Mouse (Mus musculus): ENCODE data around the gene Perp. TPM values are rescaled to one million over a fixed set of nuclear protein-coding genes. Genes with fewer than 3 reads are reported as not detected.

Gene Perp
- polyA plus RNA-seq, 1 experiment from 2014 or later: 10.7 TPM

DNA sequence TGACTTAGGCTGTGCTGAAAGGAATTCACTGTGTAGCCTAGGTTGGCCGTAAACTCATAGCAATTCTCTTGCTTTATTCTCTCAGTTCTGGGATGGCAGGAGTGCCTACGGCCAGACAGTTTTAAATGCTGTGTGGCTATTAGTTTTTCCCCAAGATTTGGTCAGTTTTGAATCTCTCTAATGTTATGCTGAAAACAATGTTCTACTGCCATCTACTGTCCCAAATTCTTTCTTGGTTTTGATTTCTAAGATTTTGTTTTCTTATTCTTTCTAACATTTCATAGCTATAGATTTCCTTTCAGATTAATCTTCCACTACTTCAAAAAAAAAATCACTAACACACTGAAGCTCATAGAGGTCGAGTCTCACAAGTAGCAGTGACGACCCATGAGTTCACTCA, 4.1 kb upstream of the Perp start:
- Histone ChIP-seq H3K9me3 (replicated peaks) (no peaks in the 10 kb centered on the region), H3K27ac (no peak overlapping the region), H3K36me3 (no peaks in the 10 kb centered on the region), H3K27me3 (peaks cover 20% of the 10 kb centered on the region), H3K9ac (no peak overlapping the region), H3K4me1 (replicated peaks) (peaks cover 11% of the 10 kb centered on the region; the same call in 1 of the 2 replicates), H3K4me3 (replicated peaks) (no peak overlapping the region), H3K4me2 (no peak overlapping the region)
- DNase-seq (no peak), ATAC-seq (ENCODE audit: low read depth) (no peak)
- WGBS (ENCODE audit: insufficient replicate concordance): 56% methylated on average over 4 of the region's 4 CpGs

DNA sequence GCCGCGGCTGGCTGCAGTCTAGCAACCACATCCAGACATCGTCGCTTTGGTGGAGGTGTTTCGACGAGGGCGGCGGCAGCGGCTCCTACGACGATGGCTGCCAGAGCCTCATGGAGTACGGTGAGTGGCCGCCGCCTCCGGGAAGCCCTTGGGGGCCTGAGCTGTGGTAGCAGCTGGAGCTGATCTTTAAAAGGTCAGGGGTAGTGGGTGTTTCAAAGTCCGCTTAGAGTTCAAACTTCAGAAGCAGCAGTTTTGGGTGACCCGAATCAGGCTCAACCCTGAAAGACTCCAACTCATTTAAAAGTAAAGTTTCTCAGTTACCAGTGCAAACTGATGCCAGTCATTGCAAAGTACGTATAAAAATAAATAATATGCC, 455 bp downstream of the Perp start:
- Histone ChIP-seq H3K4me2 (peak overlapping the region; percentile 78), H3K9ac (peak overlapping the region; percentile 58), H3K27me3 (peaks cover 35% of the 10 kb centered on the region), H3K36me3 (no peaks in the 10 kb centered on the region), H3K27ac (no peak overlapping the region; the same call in 1 of the 2 replicates), H3K4me3 (replicated peaks) (peak overlapping the region; percentile 60), H3K4me1 (replicated peaks) (peaks cover 16% of the 10 kb centered on the region; the same call in 1 of the 2 replicates), H3K9me3 (replicated peaks) (no peaks in the 10 kb centered on the region)
- 5% methylated on average over 18 of the region's 18 CpGs for WGBS (ENCODE audit: insufficient replicate concordance)
- DNase-seq (no peak), ATAC-seq (ENCODE audit: low read depth) (0 out of 2 replicates have a peak, but pooled peaks have one; percentile 5)

DNA sequence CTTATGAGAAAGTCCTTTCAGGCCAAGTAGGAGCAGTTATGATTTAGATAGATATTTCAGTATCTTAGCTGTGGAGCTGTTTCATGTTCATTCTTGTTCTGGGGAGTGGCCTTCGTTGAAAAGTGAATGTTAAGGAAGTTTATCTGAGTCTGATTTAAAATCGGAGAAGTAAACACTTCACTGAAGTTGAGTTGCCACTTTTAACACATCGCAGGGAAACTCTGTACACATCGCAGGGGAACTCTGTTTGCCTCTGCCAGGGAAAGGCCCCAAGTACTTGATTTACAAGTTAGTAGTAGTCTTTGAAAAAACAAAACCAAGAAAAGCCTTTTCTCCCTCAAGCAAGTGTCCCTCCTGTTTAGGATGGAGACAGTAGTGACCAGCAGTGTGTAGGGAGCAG, 891 bp downstream of the Perp start:
- H3K36me3 ChIP-seq: no peaks in the 10 kb centered on the region
- DNase-seq (no peak), ATAC-seq (ENCODE audit: low read depth) (no peak)
- WGBS (ENCODE audit: insufficient replicate concordance): 27% methylated on average over 4 of the region's 4 CpGs
- peaks cover 16% of the 10 kb centered on the region; the same call in 1 of the 2 replicates for H3K4me1 ChIP-seq (replicated peaks)
- peak overlapping the region; percentile 78; the same call in 1 of the 2 replicates for H3K4me2 ChIP-seq
- H3K4me3 ChIP-seq (replicated peaks): peak overlapping the region; percentile 3; the same call in 1 of the 2 replicates
- H3K9me3 ChIP-seq (replicated peaks): no peaks in the 10 kb centered on the region
- no peak overlapping the region for H3K27ac ChIP-seq
- peaks cover 35% of the 10 kb centered on the region for H3K27me3 ChIP-seq
- H3K9ac ChIP-seq: no peak overlapping the region

DNA sequence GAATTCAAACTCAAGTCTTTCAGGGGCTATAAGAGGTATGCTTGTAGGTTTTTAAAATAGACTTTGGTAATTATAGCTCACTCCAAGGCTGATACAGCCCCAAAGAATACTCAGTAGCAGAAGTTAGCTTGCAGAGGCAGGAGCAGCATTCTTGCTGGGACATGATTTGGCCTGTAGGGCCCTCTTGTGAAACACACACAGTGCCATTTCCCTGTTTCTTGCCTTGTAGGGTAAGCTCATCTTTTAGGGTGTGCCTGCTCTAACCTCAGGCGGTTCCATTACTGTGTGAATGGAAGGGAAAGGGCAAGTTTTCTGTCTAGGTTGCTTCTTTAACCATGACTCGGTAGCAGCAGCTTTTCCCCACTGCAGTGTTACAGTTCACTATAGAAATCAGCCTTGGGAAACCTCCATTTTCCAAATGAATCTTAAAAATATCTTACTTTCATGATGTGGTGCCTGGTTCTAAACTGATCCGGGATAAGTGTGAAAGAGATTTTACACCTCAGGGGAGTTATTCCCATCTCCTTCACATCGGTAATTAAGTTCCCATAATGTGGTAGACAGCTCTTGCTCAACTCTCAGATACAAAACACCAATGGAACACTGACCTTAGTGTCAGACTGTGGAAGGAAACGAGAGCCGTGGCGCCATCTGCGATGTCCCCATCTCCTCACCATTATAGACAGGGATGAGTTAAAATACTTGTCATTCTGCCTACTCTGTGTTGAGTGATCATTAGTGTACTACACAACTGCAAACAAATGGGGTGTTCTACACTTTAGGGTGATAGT, 1.8 kb downstream of the Perp start:
- Histone ChIP-seq H3K9ac (no peak overlapping the region), H3K36me3 (no peaks in the 10 kb centered on the region), H3K27me3 (peaks cover 35% of the 10 kb centered on the region), H3K4me1 (replicated peaks) (peaks cover 16% of the 10 kb centered on the region; the same call in 1 of the 2 replicates), H3K4me2 (no peak overlapping the region), H3K27ac (no peak overlapping the region), H3K9me3 (replicated peaks) (no peaks in the 10 kb centered on the region), H3K4me3 (replicated peaks) (no peak overlapping the region)
- no peak for DNase-seq
- WGBS (ENCODE audit: insufficient replicate concordance): 49% methylated on average over 8 of the region's 8 CpGs
- ATAC-seq (ENCODE audit: low read depth): no peak

DNA sequence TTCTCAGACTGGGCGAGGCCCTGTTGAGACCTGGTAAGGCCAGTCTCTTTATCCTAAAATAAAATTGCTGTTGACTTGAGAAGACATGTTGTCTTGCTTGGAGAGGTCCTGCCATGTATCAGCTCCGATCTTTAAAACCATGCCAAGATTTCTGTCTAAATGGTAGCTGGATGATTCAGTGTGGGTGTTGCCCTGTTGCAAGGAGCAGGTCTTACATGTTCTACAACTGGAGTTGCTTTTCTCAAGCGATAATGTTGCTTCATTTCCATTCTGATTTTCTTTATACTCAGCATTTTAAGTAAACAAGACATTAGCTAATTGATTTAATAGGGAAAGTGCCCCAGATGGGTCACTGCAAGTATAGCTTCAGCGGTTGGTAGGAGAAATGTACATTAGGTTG, 5.4 kb downstream of the Perp start:
- no peak for ATAC-seq (ENCODE audit: low read depth)

DNA sequence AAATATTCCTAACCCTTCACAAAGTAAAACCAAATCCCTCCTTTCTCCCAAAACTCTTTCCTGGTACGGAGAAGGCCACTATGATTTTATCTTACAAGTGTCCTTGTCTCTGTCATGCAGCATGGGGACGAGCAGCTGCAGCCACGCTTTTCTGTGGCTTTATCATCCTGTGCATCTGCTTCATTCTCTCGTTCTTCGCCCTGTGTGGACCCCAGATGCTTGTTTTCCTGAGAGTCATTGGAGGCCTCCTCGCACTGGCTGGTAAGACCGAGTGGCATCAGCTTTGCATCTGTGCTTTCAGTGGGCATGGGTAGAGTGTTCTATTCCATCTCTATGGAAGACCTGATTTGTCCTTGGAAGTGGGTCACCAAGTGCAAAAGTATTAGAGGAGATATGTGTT, 8.6 kb downstream of the Perp start:
- no peaks in the 10 kb centered on the region for H3K9me3 ChIP-seq (replicated peaks)
- 20% methylated on average over 7 of the region's 7 CpGs for WGBS (ENCODE audit: insufficient replicate concordance)
- ATAC-seq (ENCODE audit: low read depth) (peak; percentile 74), DNase-seq (no peak)
- H3K4me3 ChIP-seq (replicated peaks): no peak overlapping the region
- H3K36me3 ChIP-seq: no peaks in the 10 kb centered on the region
- H3K9ac ChIP-seq: no peak overlapping the region
- H3K4me2 ChIP-seq: no peak overlapping the region
- H3K27ac ChIP-seq: no peak overlapping the region
- H3K4me1 ChIP-seq (replicated peaks): peaks cover 19% of the 10 kb centered on the region
- H3K27me3 ChIP-seq: no peaks in the 10 kb centered on the region

More for the DNA sequence above, 5.4 kb downstream of the Perp start:
- H3K4me2 ChIP-seq: no peak overlapping the region
- H3K27ac ChIP-seq: no peak overlapping the region
- peaks cover 20% of the 10 kb centered on the region for H3K27me3 ChIP-seq
- H3K4me3 ChIP-seq (replicated peaks): no peak overlapping the region
- H3K9me3 ChIP-seq (replicated peaks): no peaks in the 10 kb centered on the region
- no peak overlapping the region for H3K9ac ChIP-seq
- peaks cover 18% of the 10 kb centered on the region for H3K4me1 ChIP-seq (replicated peaks)
- DNase-seq: no peak
- no peaks in the 10 kb centered on the region for H3K36me3 ChIP-seq
- 73% methylated on average over 4 of the region's 4 CpGs for whole genome bisulfite sequencing (ENCODE audit: insufficient replicate concordance)

DNA sequence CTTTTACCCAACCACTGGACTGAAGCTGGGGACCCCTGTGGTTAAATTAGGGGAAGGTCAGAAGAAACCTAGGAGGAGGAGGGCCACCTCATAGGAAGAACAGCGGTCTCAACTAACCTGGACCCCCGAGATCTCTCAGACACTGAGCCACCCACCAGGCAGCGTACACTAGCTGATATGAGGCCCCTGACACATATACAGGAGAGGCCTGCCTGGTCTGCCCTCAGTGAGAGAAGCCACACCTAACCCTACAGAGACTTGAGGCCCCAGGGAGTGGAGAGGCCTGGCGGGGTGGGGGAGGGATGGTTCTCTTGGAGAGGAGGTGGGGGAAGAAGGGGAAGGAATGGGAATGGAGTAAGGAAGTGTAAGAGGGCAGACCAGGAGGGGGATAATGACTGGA, 12.4 kb downstream of the Perp start:
- Histone ChIP-seq H3K4me2 (no peak overlapping the region), H3K27me3 (no peaks in the 10 kb centered on the region), H3K27ac (no peak overlapping the region), H3K9ac (no peak overlapping the region), H3K9me3 (replicated peaks) (no peaks in the 10 kb centered on the region), H3K36me3 (no peaks in the 10 kb centered on the region), H3K4me1 (replicated peaks) (peaks cover 24% of the 10 kb centered on the region), H3K4me3 (replicated peaks) (no peak overlapping the region)
- peak; percentile 80 for ATAC-seq (ENCODE audit: low read depth)
- WGBS (ENCODE audit: insufficient replicate concordance): 25% methylated on average over 4 of the region's 4 CpGs
- DNase-seq: no peak

DNA sequence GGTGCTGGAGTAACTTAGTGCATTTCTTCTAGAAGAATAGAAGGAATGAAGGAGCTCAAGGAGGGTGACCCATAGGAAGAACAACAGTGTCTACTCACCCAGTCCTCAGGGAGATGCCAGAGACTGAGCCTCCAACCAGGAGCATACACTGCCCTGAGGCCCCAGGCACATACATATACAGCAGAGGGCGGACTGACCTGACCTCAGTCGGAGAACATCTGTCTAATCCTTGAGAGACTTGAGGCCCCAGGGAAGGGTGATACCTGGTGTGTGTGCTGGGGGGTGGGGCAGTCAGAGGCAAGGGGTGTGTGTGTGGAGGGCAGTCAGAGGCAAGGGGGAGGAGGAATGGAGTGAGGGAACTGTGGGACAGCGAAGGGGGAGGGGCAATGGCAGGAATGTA, 14.8 kb downstream of the Perp start:
- ATAC-seq (ENCODE audit: low read depth) (peak; percentile 54), DNase-seq (no peak)
- H3K9ac ChIP-seq: no peak overlapping the region
- no peaks in the 10 kb centered on the region for H3K36me3 ChIP-seq
- peaks cover 15% of the 10 kb centered on the region for H3K4me1 ChIP-seq (replicated peaks)
- H3K4me3 ChIP-seq (replicated peaks): no peak overlapping the region
- H3K27me3 ChIP-seq: no peaks in the 10 kb centered on the region
- H3K9me3 ChIP-seq (replicated peaks): no peaks in the 10 kb centered on the region
- no peak overlapping the region for H3K4me2 ChIP-seq
- H3K27ac ChIP-seq: no peak overlapping the region
- 55% methylated on average over 3 of the region's 3 CpGs for WGBS (ENCODE audit: insufficient replicate concordance)

DNA sequence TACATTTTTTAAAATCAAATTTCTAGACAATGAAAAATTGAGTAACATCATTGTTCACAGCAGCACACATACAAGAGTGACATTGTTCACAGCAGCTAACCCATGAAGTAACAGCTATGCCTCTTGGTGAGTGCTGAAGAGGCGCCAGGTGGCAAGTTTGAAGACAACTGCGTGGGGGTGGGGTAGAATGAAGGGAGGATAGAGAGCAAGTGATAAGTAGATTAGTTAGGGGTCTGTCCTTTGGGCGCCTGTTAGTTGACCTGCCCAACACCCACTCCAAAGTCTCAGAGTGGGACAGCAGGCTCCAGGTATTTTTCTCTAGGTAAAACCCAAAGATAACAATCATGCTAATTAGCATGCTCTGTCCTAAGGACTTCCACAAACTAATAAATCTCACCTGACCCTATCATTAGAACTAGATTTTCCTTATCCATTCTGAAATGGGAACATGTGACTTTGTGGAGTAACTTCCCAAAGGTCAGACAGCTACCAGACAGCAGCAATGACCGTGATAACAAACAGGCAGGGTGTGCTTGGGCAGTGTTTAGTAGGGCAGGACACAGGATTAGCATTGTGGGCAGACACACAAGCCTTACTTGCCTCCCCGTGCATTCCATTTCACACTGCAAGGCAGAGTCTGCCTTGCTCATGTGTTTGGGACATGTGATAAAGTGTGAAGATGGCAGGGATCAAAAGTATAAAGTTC, 15.5 kb downstream of the Perp start:
- ATAC-seq (ENCODE audit: low read depth): no peak
- H3K27ac ChIP-seq: no peak overlapping the region

DNA sequence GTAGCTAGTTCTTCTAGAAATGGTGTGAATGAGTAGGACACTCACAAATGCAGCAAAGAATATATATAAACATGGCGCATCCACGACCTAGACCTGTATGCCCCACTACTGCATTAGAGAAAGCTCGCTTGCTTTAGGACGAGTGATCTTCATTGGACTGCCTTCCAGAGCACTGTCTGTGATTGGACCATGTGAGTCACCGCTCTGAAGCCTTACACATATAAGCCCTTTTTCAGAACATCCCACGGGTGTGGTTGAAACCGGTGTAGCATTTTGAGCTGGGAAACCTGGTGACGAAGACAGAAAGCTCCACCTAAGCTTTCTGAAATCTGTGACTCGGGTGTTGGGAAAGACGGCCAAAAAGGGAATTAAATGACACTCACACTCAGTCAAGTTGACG, 16.0 kb downstream of the Perp start:
- no peak overlapping the region for H3K4me3 ChIP-seq (replicated peaks)
- no peak overlapping the region for H3K27ac ChIP-seq
- DNase-seq: no peak
- H3K4me2 ChIP-seq: no peak overlapping the region
- H3K9ac ChIP-seq: no peak overlapping the region
- no peaks in the 10 kb centered on the region for H3K36me3 ChIP-seq
- no peaks in the 10 kb centered on the region for H3K9me3 ChIP-seq (replicated peaks)
- 66% methylated on average over 11 of the region's 11 CpGs for WGBS (ENCODE audit: insufficient replicate concordance)
- H3K4me1 ChIP-seq (replicated peaks): peaks cover 17% of the 10 kb centered on the region
- no peaks in the 10 kb centered on the region for H3K27me3 ChIP-seq
- ATAC-seq (ENCODE audit: low read depth): no peak

More for the DNA sequence above, 15.5 kb downstream of the Perp start:
- DNase-seq: no peak
- Histone ChIP-seq H3K27me3 (no peaks in the 10 kb centered on the region), H3K9me3 (replicated peaks) (no peaks in the 10 kb centered on the region), H3K4me1 (replicated peaks) (peaks cover 17% of the 10 kb centered on the region), H3K9ac (no peak overlapping the region), H3K4me2 (no peak overlapping the region), H3K36me3 (no peaks in the 10 kb centered on the region), H3K4me3 (replicated peaks) (no peak overlapping the region)
- WGBS (ENCODE audit: insufficient replicate concordance): 36% methylated on average over 5 of the region's 5 CpGs

DNA sequence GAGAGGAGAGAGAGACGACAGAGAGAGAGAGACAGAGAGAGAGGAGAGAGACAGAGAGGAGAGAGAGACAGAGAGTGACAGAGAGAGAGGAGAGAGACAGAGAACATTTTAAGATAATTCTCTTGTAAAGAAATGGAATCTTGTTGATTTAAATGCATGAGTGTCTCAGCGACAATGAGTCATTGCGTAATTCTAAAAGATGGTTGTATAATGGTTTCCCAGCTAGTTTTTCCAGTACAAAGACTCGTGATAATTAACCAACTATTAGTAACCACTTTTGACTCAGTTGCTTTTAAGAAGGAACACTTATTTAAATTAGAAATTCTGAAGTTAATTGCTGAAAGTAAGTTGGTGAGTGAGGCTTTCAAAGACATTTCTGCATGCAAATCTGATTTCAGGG, 16.6 kb downstream of the Perp start:
- WGBS (ENCODE audit: insufficient replicate concordance): 62% methylated on average over 4 of the region's 4 CpGs
- H3K9me3 ChIP-seq (replicated peaks): no peaks in the 10 kb centered on the region
- ATAC-seq (ENCODE audit: low read depth): no peak

More for the DNA sequence above, 16.6 kb downstream of the Perp start:
- no peak overlapping the region for H3K4me3 ChIP-seq (replicated peaks)
- no peak for DNase-seq
- no peak overlapping the region for H3K27ac ChIP-seq
- no peak overlapping the region for H3K9ac ChIP-seq
- H3K36me3 ChIP-seq: no peaks in the 10 kb centered on the region
- no peak overlapping the region for H3K4me2 ChIP-seq
- no peaks in the 10 kb centered on the region for H3K27me3 ChIP-seq
- H3K4me1 ChIP-seq (replicated peaks): peaks cover 16% of the 10 kb centered on the region
